Mouse (Mus musculus): Measurements from ENCODE around the gene Shisa6. TPM values are rescaled to one million over a fixed set of nuclear protein-coding genes. Genes with fewer than 3 reads are reported as not detected.

Shisa6 gene
- polyA plus RNA-seq, 1 experiment from 2014 or later = 8.7 TPM

DNA sequence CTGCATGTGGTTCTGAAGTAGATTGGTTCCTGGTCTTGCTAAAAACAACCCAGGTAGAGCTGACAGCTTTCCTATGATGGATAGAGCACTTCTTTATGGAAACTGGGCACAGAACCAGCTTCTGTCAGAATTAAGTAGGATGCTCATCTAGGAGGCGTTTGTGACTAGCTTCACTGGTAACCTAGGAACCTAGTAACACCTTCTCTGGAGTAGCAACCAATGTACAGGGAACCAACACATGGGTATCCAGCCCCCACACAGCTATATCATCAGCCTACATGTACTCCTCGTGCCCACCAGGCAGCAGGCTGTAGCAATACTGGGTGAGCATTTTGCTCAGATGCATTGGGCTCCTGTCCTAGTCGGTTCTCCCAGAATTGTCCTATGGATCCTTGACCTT, 307.3 kb downstream of the Shisa6 start:
- WGBS = 81% methylated on average over 3 of the region's 3 CpGs

DNA sequence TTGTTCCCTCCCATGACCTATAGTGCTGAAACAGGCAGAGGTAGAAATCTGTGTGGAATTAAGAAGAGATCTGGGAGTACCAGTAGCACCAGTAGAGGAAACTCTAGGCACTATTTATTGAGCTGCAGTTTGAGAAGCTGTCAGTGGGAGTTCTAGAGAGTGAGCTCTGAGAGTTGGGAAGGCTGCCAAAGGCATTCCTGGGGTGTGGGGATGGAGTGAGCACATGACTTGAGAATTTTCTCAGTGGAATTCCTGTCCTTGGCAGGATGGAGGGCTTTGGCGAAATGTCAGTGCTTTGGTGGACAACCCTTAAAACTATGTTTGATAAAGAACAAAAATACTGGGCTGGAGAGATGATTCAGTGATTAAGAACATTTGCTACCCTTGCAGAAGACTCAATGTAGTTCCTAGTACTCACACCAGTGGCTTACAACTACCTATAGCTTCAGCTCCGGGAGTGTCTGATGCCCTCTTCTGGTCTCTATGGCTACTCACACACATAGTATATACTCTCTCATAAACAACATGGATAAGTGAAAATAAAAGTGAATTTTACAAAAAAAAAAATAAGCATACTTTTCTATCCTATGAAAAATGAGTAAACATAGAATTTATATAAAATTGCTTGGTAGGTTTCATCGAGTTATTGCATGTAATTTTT, 337.0 kb downstream of the Shisa6 start:
- H3K4me2 ChIP-seq = no peak overlapping the region
- H3K9ac ChIP-seq (replicated peaks) = no peak overlapping the region
- no peak overlapping the region for H3K27ac ChIP-seq (replicated peaks)
- no peaks in the 10 kb centered on the region; the same call in 1 of the 2 replicates for H3K4me1 ChIP-seq
- ATAC-seq (ENCODE audit: low FRiP score) = no peak
- H3K36me3 ChIP-seq = no peaks in the 10 kb centered on the region
- no peaks in the 10 kb centered on the region for H3K27me3 ChIP-seq (replicated peaks)
- no peak overlapping the region for H3K4me3 ChIP-seq (replicated peaks)
- WGBS = 83% methylated on average over 3 of the region's 3 CpGs
- H3K9me3 ChIP-seq (replicated peaks) = no peaks in the 10 kb centered on the region

More for the DNA sequence above, 307.3 kb downstream of the Shisa6 start:
- no peaks in the 10 kb centered on the region for H3K36me3 ChIP-seq
- H3K4me2 ChIP-seq = no peak overlapping the region
- H3K9ac ChIP-seq (replicated peaks) = no peak overlapping the region
- H3K4me1 ChIP-seq = no peaks in the 10 kb centered on the region
- no peaks in the 10 kb centered on the region for H3K9me3 ChIP-seq (replicated peaks)
- ATAC-seq (ENCODE audit: low FRiP score) = no peak
- no peak overlapping the region for H3K27ac ChIP-seq (replicated peaks)
- no peaks in the 10 kb centered on the region for H3K27me3 ChIP-seq (replicated peaks)
- H3K4me3 ChIP-seq (replicated peaks) = no peak overlapping the region

DNA sequence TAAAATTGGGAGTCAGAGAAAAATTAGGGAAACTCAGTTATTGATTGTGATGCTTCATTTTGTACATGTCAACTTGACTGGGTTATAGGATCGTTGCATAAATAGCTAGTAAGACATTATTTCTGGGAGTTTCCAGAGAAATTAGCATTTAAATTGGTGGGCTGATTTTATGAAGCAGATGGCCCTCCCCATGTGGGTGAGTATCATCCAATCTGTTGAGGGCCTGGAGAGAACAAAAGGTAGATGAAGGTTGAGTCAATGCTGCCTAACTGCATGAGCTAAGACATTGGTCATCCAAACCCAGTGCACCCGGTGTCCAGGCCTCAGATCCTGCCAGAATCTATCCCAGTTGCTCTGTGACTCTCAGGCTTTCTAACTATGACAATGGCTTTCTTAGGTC, 337.6 kb downstream of the Shisa6 start:
- no peaks in the 10 kb centered on the region for H3K27me3 ChIP-seq (replicated peaks)
- no peaks in the 10 kb centered on the region for H3K9me3 ChIP-seq (replicated peaks)
- H3K4me3 ChIP-seq (replicated peaks) = no peak overlapping the region
- no peak for ATAC-seq (ENCODE audit: low FRiP score)
- no peaks in the 10 kb centered on the region for H3K36me3 ChIP-seq
- WGBS = 62% methylated on average over 2 of the region's 2 CpGs
- no peak overlapping the region for H3K4me2 ChIP-seq
- no peak overlapping the region for H3K9ac ChIP-seq (replicated peaks)
- no peaks in the 10 kb centered on the region; the same call in 1 of the 2 replicates for H3K4me1 ChIP-seq
- H3K27ac ChIP-seq (replicated peaks) = no peak overlapping the region

DNA sequence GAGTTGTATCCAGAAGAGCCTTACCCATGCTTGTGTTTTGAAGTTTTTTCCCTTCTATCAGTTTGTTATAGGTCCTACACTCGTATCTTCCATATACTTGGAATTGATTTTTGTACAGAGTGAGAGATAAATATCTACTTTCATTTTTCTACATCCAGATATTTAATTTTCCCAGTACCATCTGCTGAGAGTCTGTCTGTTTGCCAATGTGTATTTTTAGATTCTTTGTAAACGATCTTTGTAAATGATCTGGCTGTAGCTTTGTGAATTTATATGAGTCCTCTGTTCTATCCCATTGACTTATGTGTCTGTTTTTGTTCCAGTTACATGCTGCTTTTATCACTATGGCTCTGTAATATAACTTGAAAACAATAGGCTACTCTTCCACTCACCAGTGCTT, 348.0 kb downstream of the Shisa6 start:
- 70% methylated on average over 2 of the region's 2 CpGs for WGBS
- no peak overlapping the region for H3K4me3 ChIP-seq (replicated peaks)
- no peak overlapping the region for H3K4me2 ChIP-seq
- no peak for ATAC-seq (ENCODE audit: low FRiP score)
- H3K27me3 ChIP-seq (replicated peaks) = no peaks in the 10 kb centered on the region
- no peaks in the 10 kb centered on the region for H3K36me3 ChIP-seq
- peaks cover 4% of the 10 kb centered on the region for H3K9me3 ChIP-seq (replicated peaks)
- no peaks in the 10 kb centered on the region for H3K4me1 ChIP-seq
- H3K9ac ChIP-seq (replicated peaks) = no peak overlapping the region
- no peak overlapping the region for H3K27ac ChIP-seq (replicated peaks)

DNA sequence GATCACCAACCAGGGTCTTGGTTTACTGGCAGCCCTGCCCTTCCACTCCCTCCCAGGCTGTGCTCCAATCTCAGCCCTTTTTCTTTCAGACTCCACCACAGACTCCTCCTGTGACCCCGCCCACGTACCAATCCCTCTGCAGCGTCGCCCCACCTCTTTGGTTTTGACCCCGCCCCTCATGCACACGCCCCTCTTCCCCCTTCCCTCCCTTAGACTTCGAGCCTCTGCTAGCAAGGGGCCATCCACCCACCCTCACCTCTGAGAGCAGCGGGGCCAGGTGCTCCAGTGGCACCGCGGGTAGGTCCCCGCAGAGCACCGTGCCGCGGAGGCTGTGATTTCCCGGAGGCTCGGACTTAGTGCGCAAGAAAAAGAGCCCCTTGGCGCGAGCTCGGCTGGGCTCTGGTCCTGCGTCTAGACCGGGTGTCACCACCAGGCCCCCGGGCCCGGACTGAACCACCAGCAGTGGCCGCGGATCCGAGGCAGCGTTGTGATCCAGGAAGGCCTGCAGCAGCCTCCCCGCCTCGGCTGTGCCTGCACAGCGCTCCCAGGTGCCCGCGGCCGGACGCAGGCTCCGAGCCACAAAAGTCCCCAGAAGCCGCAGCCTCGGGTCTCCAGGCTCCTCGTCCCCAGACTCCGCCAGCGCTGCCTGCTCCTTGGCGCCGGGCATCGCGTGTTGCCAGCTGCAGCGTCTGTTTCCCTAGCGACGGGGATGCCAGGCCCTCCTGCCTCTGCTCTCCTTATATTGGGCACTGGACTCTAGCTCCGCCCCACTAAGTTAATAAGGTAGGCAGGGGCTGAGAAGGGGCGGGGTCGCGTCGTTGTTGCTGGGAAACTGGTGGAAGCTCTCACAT, 357.7 kb downstream of the Shisa6 start, which contains the start of gene Dnah9:
Dnah9 (minus strand) TSS at position 751 of the 851 bp plus-strand sequence.
- no peaks in the 10 kb centered on the region for H3K36me3 ChIP-seq
- H3K9ac ChIP-seq (replicated peaks) = peak within 1 kb of the TSS; percentile 70
- peak; percentile 98 for ATAC-seq (ENCODE audit: low FRiP score)
- peak within 1 kb of the TSS; percentile 85 for H3K27ac ChIP-seq (replicated peaks)
- H3K4me1 ChIP-seq = peaks cover 16% of the 10 kb centered on the region
- no peaks in the 10 kb centered on the region for H3K9me3 ChIP-seq (replicated peaks)
- peak within 1 kb of the TSS; percentile 89 for H3K4me2 ChIP-seq
- H3K27me3 ChIP-seq (replicated peaks) = no peaks in the 10 kb centered on the region
- peak within 1 kb of the TSS; percentile 62 for H3K4me3 ChIP-seq (replicated peaks)
- under 1% methylated on average over 53 of the region's 53 CpGs for WGBS

DNA sequence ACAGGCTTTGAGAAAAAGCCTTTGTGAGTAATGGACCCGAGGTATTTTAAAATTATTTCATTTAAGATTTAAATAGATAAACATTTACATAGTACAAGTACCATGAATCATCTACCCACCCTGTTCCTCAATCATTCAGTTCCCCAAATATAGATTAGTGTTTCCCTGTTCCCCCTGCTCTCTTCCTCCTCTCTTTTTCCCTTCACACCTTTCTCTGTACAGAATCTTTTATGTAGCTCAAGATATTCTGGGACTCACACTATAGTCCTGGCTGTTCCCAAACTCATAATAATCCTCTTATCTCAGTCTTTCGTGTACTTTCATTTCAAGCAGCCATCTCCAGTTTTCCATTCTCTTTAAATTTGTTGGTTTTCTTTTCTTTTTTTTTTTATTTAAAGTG, 361.7 kb downstream of the Shisa6 start:
- no peak overlapping the region for H3K4me3 ChIP-seq (replicated peaks)
- no peak overlapping the region for H3K9ac ChIP-seq (replicated peaks)
- no peaks in the 10 kb centered on the region for H3K27me3 ChIP-seq (replicated peaks)
- H3K27ac ChIP-seq (replicated peaks) = no peak overlapping the region
- no peak for ATAC-seq (ENCODE audit: low FRiP score)
- 85% methylated on average over 2 of the region's 2 CpGs for WGBS
- peaks cover 12% of the 10 kb centered on the region for H3K4me1 ChIP-seq
- no peak overlapping the region for H3K4me2 ChIP-seq
- H3K36me3 ChIP-seq = no peaks in the 10 kb centered on the region
- H3K9me3 ChIP-seq (replicated peaks) = no peaks in the 10 kb centered on the region
